Mouse (Mus musculus): ENCODE measurements around the gene Hdc. TPM values are rescaled to one million over a fixed set of nuclear protein-coding genes. Genes with fewer than 3 reads are reported as not detected.
A peak's percentile ranks its signal among the peaks of the same experiment; 100 is the strongest.

The Hdc gene
- polyA plus RNA-seq, 1 experiment: 22.3 TPM

DNA sequence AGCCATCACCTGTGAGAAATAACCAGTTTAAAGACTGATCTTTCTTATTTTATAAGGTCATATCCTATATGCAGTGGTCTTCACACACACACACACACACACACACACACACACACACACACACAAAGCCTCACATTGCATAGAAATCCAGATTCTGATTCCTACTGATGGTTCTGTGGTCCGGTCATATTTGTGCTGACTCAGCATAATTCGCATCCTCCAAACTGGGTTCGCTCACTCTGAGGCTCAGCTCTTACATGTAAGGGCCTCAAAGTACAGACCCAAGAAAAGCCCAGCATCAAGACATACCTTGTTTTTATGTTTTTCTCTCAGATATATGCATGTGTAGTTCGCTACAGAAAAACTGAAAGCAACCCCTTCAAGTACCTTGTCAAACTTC lies 27.8 kb downstream of the Hdc start:
- TF ChIP-seq CTCF (IDR thresholded peaks at IDR 0.05; ENCODE audit: control insufficient read depth, insufficient read depth, insufficient replicate concordance, low read depth, low read length) (no peak), POLR2A (IDR thresholded peaks at IDR 0.05; ENCODE audit: control insufficient read depth, low read depth, low read length) (no peak)
- no peak overlapping the region for H3K27ac ChIP-seq (ENCODE audit: control insufficient read depth, insufficient read depth, low read depth, low read length)
- H3K4me1 ChIP-seq (ENCODE audit: control insufficient read depth, insufficient read depth, low read length): no peaks in the 10 kb centered on the region
- no peaks in the 10 kb centered on the region for H3K36me3 ChIP-seq (ENCODE audit: control insufficient read depth, insufficient read depth, low read length)
- H3K27me3 ChIP-seq (ENCODE audit: control insufficient read depth, insufficient read depth, low read length): no peaks in the 10 kb centered on the region
- H3K4me3 ChIP-seq (ENCODE audit: control insufficient read depth, low read depth, low read length): no peak overlapping the region

DNA sequence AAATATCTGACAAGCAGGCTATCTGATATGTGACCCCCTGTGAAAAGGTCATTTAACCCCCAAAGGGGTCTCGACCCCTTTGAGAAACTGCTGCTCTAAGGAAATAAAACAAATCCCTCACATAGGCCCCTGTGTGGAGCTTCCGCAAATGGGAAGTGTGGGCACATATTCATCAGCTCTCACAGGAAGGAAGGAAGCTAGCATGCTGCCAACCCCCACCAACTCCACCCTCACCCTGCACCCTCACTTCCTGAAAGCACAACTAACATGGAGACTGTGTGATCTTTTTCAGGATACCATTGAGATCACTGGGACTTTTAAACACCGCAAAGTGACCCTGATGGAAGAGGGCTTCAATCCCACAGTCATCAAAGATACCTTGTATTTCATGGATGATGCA lies 31.6 kb downstream of the Hdc start:
- Histone ChIP-seq H3K4me1 (ENCODE audit: control insufficient read depth, insufficient read depth, low read length) (no peaks in the 10 kb centered on the region; the same call in 1 of the 2 replicates), H3K4me3 (ENCODE audit: control insufficient read depth, low read depth, low read length) (no peak overlapping the region), H3K36me3 (ENCODE audit: control insufficient read depth, insufficient read depth, low read length) (no peaks in the 10 kb centered on the region), H3K27me3 (ENCODE audit: control insufficient read depth, insufficient read depth, low read length) (no peaks in the 10 kb centered on the region), H3K27ac (ENCODE audit: control insufficient read depth, insufficient read depth, low read depth, low read length) (no peak overlapping the region)
- TF ChIP-seq POLR2A (IDR thresholded peaks at IDR 0.05; ENCODE audit: control insufficient read depth, low read depth, low read length): no peak
- no peak for TF ChIP-seq CTCF (IDR thresholded peaks at IDR 0.05; ENCODE audit: control insufficient read depth, insufficient read depth, insufficient replicate concordance, low read depth, low read length)

DNA sequence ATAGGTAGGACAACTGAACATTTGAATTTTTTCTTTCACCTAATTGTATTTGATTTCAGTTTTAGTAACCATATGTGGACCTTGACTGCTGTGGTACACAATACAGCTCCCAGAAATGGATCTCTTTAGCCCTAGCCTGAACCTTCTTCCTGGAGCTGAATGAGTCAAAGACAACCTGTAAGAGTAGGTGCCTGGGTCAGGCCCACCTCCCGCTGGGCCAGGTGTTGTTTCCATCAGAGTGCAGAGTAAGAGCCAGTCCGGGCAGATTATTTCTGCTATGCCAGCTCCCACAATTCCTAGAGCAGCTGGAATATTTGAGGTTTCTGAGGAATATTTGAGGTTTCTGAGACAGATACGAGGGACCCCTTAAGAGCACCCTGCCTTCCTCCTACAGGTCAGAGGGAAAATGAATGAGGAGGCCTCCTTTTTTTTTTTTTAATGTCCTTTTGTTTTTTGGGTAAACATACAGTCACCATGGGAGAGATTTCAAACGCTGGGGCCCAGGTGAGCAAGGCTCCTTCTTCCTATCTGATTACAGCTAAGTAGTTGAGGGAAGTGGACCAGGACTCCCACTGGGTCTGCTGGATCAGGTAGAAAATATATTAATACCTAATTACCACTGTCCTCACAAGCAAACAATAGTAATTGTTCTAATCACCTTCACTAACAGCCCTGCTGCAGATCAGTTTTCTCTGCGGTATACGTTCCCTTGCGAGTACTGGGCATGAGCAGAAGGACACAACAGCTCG lies 34.3 kb downstream of the Hdc start:
- Histone ChIP-seq H3K36me3 (ENCODE audit: control insufficient read depth, insufficient read depth, low read length) (no peaks in the 10 kb centered on the region), H3K4me3 (ENCODE audit: control insufficient read depth, low read depth, low read length) (no peak overlapping the region), H3K27me3 (ENCODE audit: control insufficient read depth, insufficient read depth, low read length) (no peaks in the 10 kb centered on the region), H3K4me1 (ENCODE audit: control insufficient read depth, insufficient read depth, low read length) (no peaks in the 10 kb centered on the region; the same call in 1 of the 2 replicates), H3K27ac (ENCODE audit: control insufficient read depth, insufficient read depth, low read depth, low read length) (no peak overlapping the region)
- TF ChIP-seq CTCF (IDR thresholded peaks at IDR 0.05; ENCODE audit: control insufficient read depth, insufficient read depth, insufficient replicate concordance, low read depth, low read length): no peak
- no peak for TF ChIP-seq POLR2A (IDR thresholded peaks at IDR 0.05; ENCODE audit: control insufficient read depth, low read depth, low read length)

DNA sequence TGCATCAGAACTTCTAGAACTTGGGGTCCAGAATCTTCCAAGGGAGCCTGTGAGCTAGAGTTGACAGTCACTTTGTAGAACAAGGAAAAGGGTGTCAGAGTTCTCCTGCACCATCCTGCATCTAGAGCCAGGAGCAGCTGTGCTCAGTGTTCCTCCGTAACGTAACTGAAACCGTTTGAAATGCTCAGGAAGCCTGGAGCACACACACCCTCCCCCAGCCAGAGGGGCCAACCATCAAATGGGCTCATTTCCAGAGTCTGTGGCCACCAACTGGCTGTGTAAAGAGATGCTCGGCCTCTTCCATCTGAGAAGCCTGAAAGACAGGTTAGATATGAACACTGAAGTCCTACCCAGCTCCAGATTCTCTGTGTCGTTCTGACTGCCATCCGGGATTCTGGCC lies 35.1 kb downstream of the Hdc start:
- 0 out of 2 replicates have a peak overlapping the region, but pooled peaks have one; percentile 6 for H3K27ac ChIP-seq (ENCODE audit: control insufficient read depth, insufficient read depth, low read depth, low read length)
- no peaks in the 10 kb centered on the region for H3K36me3 ChIP-seq (ENCODE audit: control insufficient read depth, insufficient read depth, low read length)

DNA sequence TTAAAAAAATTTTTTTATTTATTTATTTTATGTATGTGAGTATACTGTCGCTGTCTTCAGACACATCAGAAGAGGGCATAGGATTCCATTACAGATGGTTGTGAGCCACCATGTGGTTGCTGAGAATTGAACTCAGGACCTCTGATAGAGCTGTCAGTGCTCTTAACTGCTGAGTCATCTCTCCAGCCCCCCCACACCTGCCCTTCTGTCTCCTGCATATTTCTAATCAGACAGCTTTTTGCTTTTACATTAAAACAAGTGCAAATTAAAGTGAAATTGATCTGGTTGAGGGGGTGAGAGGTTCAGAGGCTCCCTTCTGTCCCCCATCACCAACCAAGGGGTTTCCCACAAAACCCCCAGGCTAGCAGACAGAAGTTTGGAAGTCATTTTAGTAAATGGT lies 39.8 kb downstream of the Hdc start:
- H3K36me3 ChIP-seq (ENCODE audit: control insufficient read depth, insufficient read depth, low read length): no peaks in the 10 kb centered on the region
- H3K27ac ChIP-seq (ENCODE audit: control insufficient read depth, insufficient read depth, low read depth, low read length): no peak overlapping the region
- TF ChIP-seq POLR2A (IDR thresholded peaks at IDR 0.05; ENCODE audit: control insufficient read depth, low read depth, low read length): no peak
- TF ChIP-seq CTCF (IDR thresholded peaks at IDR 0.05; ENCODE audit: control insufficient read depth, insufficient read depth, insufficient replicate concordance, low read depth, low read length): no peak
- H3K4me1 ChIP-seq (ENCODE audit: control insufficient read depth, insufficient read depth, low read length): no peaks in the 10 kb centered on the region; the same call in 1 of the 2 replicates
- no peaks in the 10 kb centered on the region for H3K27me3 ChIP-seq (ENCODE audit: control insufficient read depth, insufficient read depth, low read length)
- no peak overlapping the region for H3K4me3 ChIP-seq (ENCODE audit: control insufficient read depth, low read depth, low read length)

More for the DNA sequence above, 35.1 kb downstream of the Hdc start:
- TF ChIP-seq CTCF (IDR thresholded peaks at IDR 0.05; ENCODE audit: control insufficient read depth, insufficient read depth, insufficient replicate concordance, low read depth, low read length) (no peak), POLR2A (IDR thresholded peaks at IDR 0.05; ENCODE audit: control insufficient read depth, low read depth, low read length) (no peak)
- no peak overlapping the region for H3K4me3 ChIP-seq (ENCODE audit: control insufficient read depth, low read depth, low read length)
- no peaks in the 10 kb centered on the region for H3K27me3 ChIP-seq (ENCODE audit: control insufficient read depth, insufficient read depth, low read length)
- no peaks in the 10 kb centered on the region; the same call in 1 of the 2 replicates for H3K4me1 ChIP-seq (ENCODE audit: control insufficient read depth, insufficient read depth, low read length)

DNA sequence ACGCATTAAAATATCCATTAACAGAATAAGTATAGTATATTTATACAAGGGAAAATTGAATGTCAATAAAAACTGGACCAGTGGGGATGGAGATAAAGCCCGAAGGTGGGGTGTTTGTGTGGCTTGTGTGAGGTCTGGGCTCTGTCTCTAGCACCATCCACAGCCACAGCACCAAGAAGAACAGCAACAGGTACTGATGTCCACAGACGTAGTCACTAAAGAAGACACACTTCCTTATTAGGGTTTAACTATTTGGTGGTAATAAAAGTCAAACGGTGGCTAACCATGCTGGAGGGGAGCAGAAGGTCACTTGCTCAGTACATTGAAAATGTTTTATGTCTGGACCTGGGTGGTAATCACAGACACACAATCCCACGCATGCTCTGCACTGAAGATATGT lies 41.7 kb downstream of the Hdc start:
- no peaks in the 10 kb centered on the region for H3K27me3 ChIP-seq (ENCODE audit: control insufficient read depth, insufficient read depth, low read length)
- H3K27ac ChIP-seq (ENCODE audit: control insufficient read depth, insufficient read depth, low read depth, low read length): no peak overlapping the region

DNA sequence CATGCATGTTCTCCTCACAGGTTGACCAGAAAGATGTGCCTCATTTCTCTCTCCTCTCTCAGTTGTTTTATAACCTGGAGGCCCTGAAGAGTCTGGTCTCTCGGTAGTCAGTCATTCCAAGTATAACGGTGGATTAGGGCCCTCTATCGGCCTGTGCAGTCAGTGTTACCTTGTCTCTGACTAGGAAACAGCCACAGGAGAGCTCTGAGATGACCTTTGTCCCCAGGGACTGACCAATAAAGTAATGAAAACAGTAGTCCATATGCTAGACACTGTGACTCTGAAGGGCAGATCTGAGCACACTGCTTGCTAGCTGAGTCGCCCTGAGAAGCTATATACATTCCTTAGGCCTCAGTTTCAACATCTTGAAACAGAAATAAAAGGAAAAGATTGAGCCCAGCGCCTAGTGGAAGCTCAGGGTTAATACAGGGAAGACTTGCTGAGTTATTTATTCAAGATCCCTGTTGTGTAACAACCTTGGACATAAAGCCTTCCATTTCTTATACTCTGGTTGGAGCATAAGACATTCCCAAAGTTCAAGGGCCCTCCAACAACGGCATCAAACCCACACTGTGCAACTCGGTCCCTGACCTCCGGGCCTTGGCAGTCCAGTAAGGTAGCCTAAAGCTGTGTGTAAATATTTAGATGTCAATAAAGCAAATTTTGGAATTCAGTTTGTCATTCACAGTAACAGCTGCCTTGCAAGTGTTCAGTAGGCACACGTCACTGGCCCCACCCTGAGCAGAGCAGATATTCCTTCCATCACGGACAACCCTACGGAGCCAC lies 43.5 kb downstream of the Hdc start:
- no peak overlapping the region for H3K27ac ChIP-seq (ENCODE audit: control insufficient read depth, insufficient read depth, low read depth, low read length)
- H3K27me3 ChIP-seq (ENCODE audit: control insufficient read depth, insufficient read depth, low read length): no peaks in the 10 kb centered on the region
- no peaks in the 10 kb centered on the region for H3K4me1 ChIP-seq (ENCODE audit: control insufficient read depth, insufficient read depth, low read length)
- H3K4me3 ChIP-seq (ENCODE audit: control insufficient read depth, low read depth, low read length): no peak overlapping the region
- H3K36me3 ChIP-seq (ENCODE audit: control insufficient read depth, insufficient read depth, low read length): no peaks in the 10 kb centered on the region
- TF ChIP-seq POLR2A (IDR thresholded peaks at IDR 0.05; ENCODE audit: control insufficient read depth, low read depth, low read length): no peak
- TF ChIP-seq CTCF (IDR thresholded peaks at IDR 0.05; ENCODE audit: control insufficient read depth, insufficient read depth, insufficient replicate concordance, low read depth, low read length): no peak

More for the DNA sequence above, 41.7 kb downstream of the Hdc start:
- H3K4me3 ChIP-seq (ENCODE audit: control insufficient read depth, low read depth, low read length): no peak overlapping the region
- no peaks in the 10 kb centered on the region for H3K4me1 ChIP-seq (ENCODE audit: control insufficient read depth, insufficient read depth, low read length)
- TF ChIP-seq CTCF (IDR thresholded peaks at IDR 0.05; ENCODE audit: control insufficient read depth, insufficient read depth, insufficient replicate concordance, low read depth, low read length) (no peak), POLR2A (IDR thresholded peaks at IDR 0.05; ENCODE audit: control insufficient read depth, low read depth, low read length) (no peak)
- no peaks in the 10 kb centered on the region for H3K36me3 ChIP-seq (ENCODE audit: control insufficient read depth, insufficient read depth, low read length)

Measured in testis, adult 2 months (tissue).